Mouse (Mus musculus) liver, embryonic 15.5 days (tissue): ENCODE measurements around the gene Nsun6. TPM values are rescaled to one million over a fixed set of nuclear protein-coding genes. Genes with fewer than 3 reads are reported as not detected.

Experiments
- ATAC-seq: fragments of 200-750 bp; cut with Nextera tagmentation; 2 replicates; pipeline ENCODE4 v1.8.0; 2017; ENCODE audit warnings: moderate number of reproducible peaks, mild to moderate bottlenecking, moderate library complexity; ENCODE audit not compliant: insufficient read depth
- H3K27ac ChIP-seq: fragments of 300-500 bp; sonication (generic); replicated peaks from 2 replicates; pipeline ENCODE4 v1.5.1; 2015; ENCODE audit warnings: mild to moderate bottlenecking, inconsistent platforms
- H3K27me3 ChIP-seq: fragments of 300-500 bp; sonication (generic); 2 replicates; pipeline ENCODE4 v1.6.1; 2015; ENCODE audit warnings: mild to moderate bottlenecking, inconsistent platforms
- H3K36me3 ChIP-seq: fragments of 300-500 bp; sonication (generic); replicated peaks from 2 replicates; pipeline ENCODE4 v1.6.1; 2015; ENCODE audit warnings: moderate library complexity, mild to moderate bottlenecking, inconsistent platforms
- H3K4me1 ChIP-seq: fragments of 300-500 bp; sonication (generic); replicated peaks from 2 replicates; pipeline ENCODE4 v1.6.1; 2015; ENCODE audit warnings: inconsistent platforms
- H3K4me2 ChIP-seq: fragments of 300-500 bp; sonication (generic); 2 replicates; pipeline ENCODE4 v1.6.1; 2015; ENCODE audit warnings: moderate library complexity, mild to moderate bottlenecking, inconsistent platforms
- H3K4me3 ChIP-seq: fragments of 300-500 bp; sonication (generic); replicated peaks from 2 replicates; pipeline ENCODE4 v1.5.1; 2015; ENCODE audit warnings: mild to moderate bottlenecking, inconsistent platforms
- H3K9ac ChIP-seq: fragments of 300-500 bp; sonication (generic); 2 replicates; pipeline ENCODE4 v1.6.1; 2015; ENCODE audit warnings: moderate library complexity, mild to moderate bottlenecking, inconsistent platforms
- H3K9me3 ChIP-seq: fragments of 300-500 bp; sonication (generic); replicated peaks from 2 replicates; pipeline ENCODE4 v1.6.1; 2016; ENCODE audit warnings: inconsistent platforms
- WGBS: fragments of 180-500 bp; shearing (Covaris S2); methylation state at CpG from one replicate; pipeline ENCODE4 v1.1.7; 2015; ENCODE audit warnings: mixed read lengths; ENCODE audit not compliant: insufficient replicate concordance; 5-methylcytosine and 5-hydroxymethylcytosine counted together
- polyA plus RNA-seq: library from polyadenylated mRNA; unstranded; fragments of >200 nt; fragmentation: Nextera tagmentation; extraction: Ambion mirVana; gene quantifications from 2 replicates; pipeline ENCODE4 v1.2.1, GENCODE M21; 2015

The Nsun6 gene
- polyA plus RNA-seq, 1 experiment from 2014 or later: 4.5 TPM

DNA sequence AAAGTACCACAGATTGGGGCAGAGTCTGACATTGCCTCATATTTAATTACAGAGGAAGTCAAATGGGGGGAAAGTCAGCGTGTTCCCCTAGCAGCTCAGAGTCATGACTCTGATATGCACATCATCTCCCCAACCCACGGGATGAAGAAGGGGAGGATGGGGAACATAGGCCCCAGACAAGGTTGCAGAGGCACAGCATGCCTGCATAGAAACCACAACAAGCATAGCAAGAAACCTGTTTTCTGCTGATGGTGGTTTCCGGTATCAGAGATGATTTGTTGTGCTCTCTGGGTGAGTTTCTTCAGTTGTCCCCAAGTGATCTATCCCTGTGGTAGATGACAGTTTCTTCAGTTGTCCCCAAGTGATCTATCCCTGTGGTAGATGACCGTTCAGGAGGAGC lies 62.3 kb downstream of the Nsun6 start:
- no peak overlapping the region for H3K4me2 ChIP-seq
- H3K4me1 ChIP-seq: no peaks in the 10 kb centered on the region
- H3K4me3 ChIP-seq: no peak overlapping the region
- no peak for ATAC-seq
- H3K9ac ChIP-seq: no peak overlapping the region
- 64% methylated on average over 4 of the region's 4 CpGs for WGBS
- no peak overlapping the region for H3K27ac ChIP-seq
- H3K36me3 ChIP-seq: no peaks in the 10 kb centered on the region
- no peaks in the 10 kb centered on the region for H3K27me3 ChIP-seq
- H3K9me3 ChIP-seq: no peaks in the 10 kb centered on the region

DNA sequence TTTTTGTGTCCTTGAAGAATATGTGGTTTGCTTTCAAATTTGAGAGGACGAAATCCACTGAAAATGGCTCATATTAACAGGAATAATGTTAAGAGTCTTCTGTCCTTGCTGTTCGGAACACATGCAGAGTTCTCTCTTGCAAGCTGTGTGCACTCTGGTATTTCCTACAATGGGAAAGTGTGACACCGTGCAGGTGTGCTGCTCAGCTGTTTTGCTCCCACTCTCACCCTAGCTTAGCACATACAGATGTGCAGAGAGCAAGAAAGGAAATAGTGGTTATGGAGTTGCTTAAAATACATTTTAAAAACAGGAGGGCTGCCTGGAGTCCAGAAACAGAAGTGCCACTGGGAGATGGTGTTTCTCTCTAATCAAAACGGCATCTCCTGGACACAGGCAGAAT lies 65.5 kb downstream of the Nsun6 start:
- Histone ChIP-seq H3K4me1 (no peaks in the 10 kb centered on the region), H3K4me3 (no peak overlapping the region), H3K9me3 (no peaks in the 10 kb centered on the region), H3K36me3 (no peaks in the 10 kb centered on the region), H3K9ac (no peak overlapping the region), H3K27ac (no peak overlapping the region), H3K27me3 (no peaks in the 10 kb centered on the region), H3K4me2 (no peak overlapping the region)
- WGBS: 60% methylated on average over 4 of the region's 4 CpGs
- ATAC-seq: no peak

- no peak overlapping the region for H3K4me2 ChIP-seq
- H3K27ac ChIP-seq: no peak overlapping the region
- no peaks in the 10 kb centered on the region for H3K9me3 ChIP-seq
- WGBS: 75% methylated on average over 4 of the region's 4 CpGs
- no peaks in the 10 kb centered on the region for H3K36me3 ChIP-seq
- no peak overlapping the region for H3K9ac ChIP-seq
- H3K27me3 ChIP-seq: no peaks in the 10 kb centered on the region
- no peak for ATAC-seq
- H3K4me3 ChIP-seq: no peak overlapping the region
- H3K4me1 ChIP-seq: no peaks in the 10 kb centered on the region
Measured at GRCm38 (mm10) chr2:14988451-14988850, 66.4 kb downstream of the Nsun6 start.

DNA sequence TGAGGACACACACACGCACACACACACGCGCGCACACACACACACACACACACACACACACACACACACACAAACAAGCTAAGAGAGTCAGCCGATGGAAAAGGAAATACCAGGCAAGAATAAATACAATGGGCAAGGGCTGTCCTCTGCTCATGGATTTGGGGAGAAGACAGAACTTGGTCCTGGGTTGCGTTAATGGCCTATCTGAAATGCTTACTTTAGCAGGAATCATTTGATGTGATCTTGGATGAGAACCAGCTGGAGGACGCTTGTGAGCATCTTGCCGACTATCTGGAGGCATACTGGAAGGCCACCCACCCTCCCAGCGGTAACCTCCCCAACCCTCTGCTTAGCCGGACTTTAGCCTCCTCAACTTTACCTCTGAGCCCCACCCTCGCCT lies 70.8 kb downstream of the Nsun6 start:
- H3K27ac ChIP-seq: no peak overlapping the region
- no peaks in the 10 kb centered on the region for H3K4me1 ChIP-seq
- no peak overlapping the region for H3K4me2 ChIP-seq
- no peak overlapping the region for H3K9ac ChIP-seq
- no peak for ATAC-seq
- H3K27me3 ChIP-seq: no peaks in the 10 kb centered on the region
- H3K36me3 ChIP-seq: no peaks in the 10 kb centered on the region
- no peaks in the 10 kb centered on the region for H3K9me3 ChIP-seq
- WGBS: 67% methylated on average over 11 of the region's 11 CpGs
- no peak overlapping the region for H3K4me3 ChIP-seq

GRCm38 (mm10) chr2:14961493-14961892 lies 93.4 kb downstream of the Nsun6 start:
- H3K27ac ChIP-seq: no peak overlapping the region
- no peak overlapping the region for H3K4me2 ChIP-seq
- WGBS: 54% methylated on average over 2 of the region's 2 CpGs
- H3K27me3 ChIP-seq: no peaks in the 10 kb centered on the region
- H3K9me3 ChIP-seq: no peaks in the 10 kb centered on the region
- H3K4me1 ChIP-seq: no peaks in the 10 kb centered on the region
- no peak overlapping the region for H3K4me3 ChIP-seq
- H3K9ac ChIP-seq: no peak overlapping the region
- no peaks in the 10 kb centered on the region for H3K36me3 ChIP-seq
- no peak for ATAC-seq

DNA sequence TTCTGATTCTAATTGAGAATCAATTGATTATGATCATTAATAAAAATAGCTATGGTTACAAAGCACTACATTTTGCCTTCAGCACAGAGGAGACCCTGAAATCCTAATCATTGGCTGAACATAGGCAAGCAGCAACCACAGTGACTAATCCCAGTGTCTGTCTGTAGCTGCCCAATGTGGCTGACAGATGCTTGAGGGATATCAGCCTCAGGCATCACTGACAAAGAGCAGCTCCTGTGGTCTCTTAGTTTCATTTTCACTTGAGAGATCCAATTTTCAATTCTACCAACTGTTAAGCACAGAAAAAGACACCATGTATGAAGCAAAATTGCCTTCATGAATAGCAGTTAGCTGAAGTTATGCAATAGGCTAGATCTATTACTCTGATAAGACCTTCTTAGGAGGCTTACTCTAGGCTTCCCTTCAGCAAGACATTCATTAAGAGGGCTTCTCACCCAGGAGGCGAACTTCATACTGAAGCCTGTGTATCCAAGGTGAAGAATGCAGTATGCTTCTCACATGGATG lies 93.8 kb downstream of the Nsun6 start:
- Histone ChIP-seq H3K36me3 (no peaks in the 10 kb centered on the region), H3K27me3 (no peaks in the 10 kb centered on the region), H3K4me3 (no peak overlapping the region), H3K4me2 (no peak overlapping the region), H3K4me1 (no peaks in the 10 kb centered on the region), H3K9me3 (no peaks in the 10 kb centered on the region), H3K9ac (no peak overlapping the region), H3K27ac (no peak overlapping the region)
- WGBS: 18% methylated on average over 1 of the region's 1 CpGs
- no peak for ATAC-seq

- Histone ChIP-seq H3K4me1 (no peaks in the 10 kb centered on the region), H3K27me3 (no peaks in the 10 kb centered on the region), H3K4me3 (no peak overlapping the region), H3K9ac (no peak overlapping the region), H3K4me2 (no peak overlapping the region), H3K9me3 (no peaks in the 10 kb centered on the region), H3K36me3 (no peaks in the 10 kb centered on the region), H3K27ac (no peak overlapping the region)
- 44% methylated on average over 2 of the region's 2 CpGs for WGBS
- ATAC-seq: no peak
Measured at GRCm38 (mm10) chr2:14953090-14953489, 101.8 kb downstream of the Nsun6 start.

Other genes with a start within 250 kb of the Nsun6 start
- gene Arl5b, start 5.7 kb downstream of the Nsun6 start, polyA plus RNA-seq: 5.6 and 6.0 TPM in 2 replicates